Mouse (Mus musculus): Measurements from ENCODE around the gene Pde4d. TPM values are rescaled to one million over a fixed set of nuclear protein-coding genes. Genes with fewer than 3 reads are reported as not detected.

Pde4d gene
- total and polyA plus RNA-seq, 2 experiments from 2014 or later: 19.0 to 103 TPM

- ATAC-seq (ENCODE audit: low FRiP score): no peak
- Histone ChIP-seq H3K9me3 (ENCODE audit: low read length) (no peaks in the 10 kb centered on the region), H3K4me3 (ENCODE audit: low read depth, low read length) (no peak overlapping the region), H3K36me3 (ENCODE audit: insufficient read depth, low read length) (no peaks in the 10 kb centered on the region), H3K9ac (replicated peaks; ENCODE audit: low read length, poor library complexity, severe bottlenecking) (no peak overlapping the region), H3K4me2 (ENCODE audit: low read depth, low read length, poor library complexity, severe bottlenecking) (no peak overlapping the region), H3K4me1 (ENCODE audit: insufficient read depth, low read length) (no peaks in the 10 kb centered on the region), H3K27ac (ENCODE audit: low read depth, low read length) (no peak overlapping the region), H3K27me3 (ENCODE audit: insufficient read depth, low read length) (no peaks in the 10 kb centered on the region)
- no peak for DNase-seq (ENCODE audit: low spot score)
- 55% methylated on average over 5 of the region's 5 CpGs for WGBS
- no peak for TF ChIP-seq CTCF (IDR thresholded peaks at IDR 0.05)
Observed at GRCm38 (mm10) chr13:109706579-109706978, 1256.8 kb downstream of the Pde4d start.

GRCm38 (mm10) chr13:109707154-109707553 lies 1257.4 kb downstream of the Pde4d start:
- H3K4me1 ChIP-seq (ENCODE audit: insufficient read depth, low read length): no peaks in the 10 kb centered on the region
- WGBS: 82% methylated on average over 4 of the region's 4 CpGs
- H3K9ac ChIP-seq (replicated peaks; ENCODE audit: low read length, poor library complexity, severe bottlenecking): no peak overlapping the region
- H3K27ac ChIP-seq (ENCODE audit: low read depth, low read length): no peak overlapping the region
- no peak for TF ChIP-seq CTCF (IDR thresholded peaks at IDR 0.05)
- no peak overlapping the region for H3K4me3 ChIP-seq (ENCODE audit: low read depth, low read length)
- H3K36me3 ChIP-seq (ENCODE audit: insufficient read depth, low read length): no peaks in the 10 kb centered on the region
- H3K9me3 ChIP-seq (ENCODE audit: low read length): no peaks in the 10 kb centered on the region
- no peak for DNase-seq (ENCODE audit: low spot score)
- no peak for ATAC-seq (ENCODE audit: low FRiP score)
- H3K27me3 ChIP-seq (ENCODE audit: insufficient read depth, low read length): no peaks in the 10 kb centered on the region
- no peak overlapping the region for H3K4me2 ChIP-seq (ENCODE audit: low read depth, low read length, poor library complexity, severe bottlenecking)

- 81% methylated on average over 2 of the region's 2 CpGs for WGBS
- ATAC-seq (ENCODE audit: low FRiP score): no peak
Observed at GRCm38 (mm10) chr13:109708326-109708725, 1258.6 kb downstream of the Pde4d start.

GRCm38 (mm10) chr13:109714581-109714980 lies 1264.8 kb downstream of the Pde4d start:
- Histone ChIP-seq H3K4me2 (ENCODE audit: low read depth, low read length, poor library complexity, severe bottlenecking) (no peak overlapping the region), H3K4me3 (ENCODE audit: low read depth, low read length) (no peak overlapping the region), H3K36me3 (ENCODE audit: insufficient read depth, low read length) (no peaks in the 10 kb centered on the region), H3K9ac (replicated peaks; ENCODE audit: low read length, poor library complexity, severe bottlenecking) (no peak overlapping the region), H3K27ac (ENCODE audit: low read depth, low read length) (no peak overlapping the region), H3K4me1 (ENCODE audit: insufficient read depth, low read length) (no peaks in the 10 kb centered on the region), H3K27me3 (ENCODE audit: insufficient read depth, low read length) (no peaks in the 10 kb centered on the region), H3K9me3 (ENCODE audit: low read length) (no peaks in the 10 kb centered on the region)
- ATAC-seq (ENCODE audit: low FRiP score): no peak
- 93% methylated on average over 2 of the region's 2 CpGs for WGBS
- DNase-seq (ENCODE audit: low spot score): no peak
- no peak for TF ChIP-seq CTCF (IDR thresholded peaks at IDR 0.05)

More at GRCm38 (mm10) chr13:109708326-109708725, 1258.6 kb downstream of the Pde4d start:
- no peaks in the 10 kb centered on the region for H3K4me1 ChIP-seq (ENCODE audit: insufficient read depth, low read length)
- H3K4me3 ChIP-seq (ENCODE audit: low read depth, low read length): no peak overlapping the region
- no peak overlapping the region for H3K27ac ChIP-seq (ENCODE audit: low read depth, low read length)
- no peaks in the 10 kb centered on the region for H3K27me3 ChIP-seq (ENCODE audit: insufficient read depth, low read length)
- no peaks in the 10 kb centered on the region for H3K9me3 ChIP-seq (ENCODE audit: low read length)
- H3K9ac ChIP-seq (replicated peaks; ENCODE audit: low read length, poor library complexity, severe bottlenecking): no peak overlapping the region
- no peak overlapping the region for H3K4me2 ChIP-seq (ENCODE audit: low read depth, low read length, poor library complexity, severe bottlenecking)
- DNase-seq (ENCODE audit: low spot score): no peak
- TF ChIP-seq CTCF (IDR thresholded peaks at IDR 0.05): no peak
- no peaks in the 10 kb centered on the region for H3K36me3 ChIP-seq (ENCODE audit: insufficient read depth, low read length)

- no peak overlapping the region for H3K4me2 ChIP-seq (ENCODE audit: low read depth, low read length, poor library complexity, severe bottlenecking)
- DNase-seq (ENCODE audit: low spot score): no peak
- H3K9me3 ChIP-seq (ENCODE audit: low read length): no peaks in the 10 kb centered on the region
- no peaks in the 10 kb centered on the region for H3K4me1 ChIP-seq (ENCODE audit: insufficient read depth, low read length)
- no peak for ATAC-seq (ENCODE audit: low FRiP score)
- 67% methylated on average over 1 of the region's 1 CpGs for WGBS
- no peaks in the 10 kb centered on the region for H3K27me3 ChIP-seq (ENCODE audit: insufficient read depth, low read length)
- H3K4me3 ChIP-seq (ENCODE audit: low read depth, low read length): no peak overlapping the region
- no peak for TF ChIP-seq CTCF (IDR thresholded peaks at IDR 0.05)
- no peak overlapping the region for H3K9ac ChIP-seq (replicated peaks; ENCODE audit: low read length, poor library complexity, severe bottlenecking)
- H3K36me3 ChIP-seq (ENCODE audit: insufficient read depth, low read length): no peaks in the 10 kb centered on the region
- H3K27ac ChIP-seq (ENCODE audit: low read depth, low read length): no peak overlapping the region
Observed at GRCm38 (mm10) chr13:109715321-109715720, 1265.6 kb downstream of the Pde4d start.

GRCm38 (mm10) chr13:109720127-109720713 lies 1270.5 kb downstream of the Pde4d start:
- H3K4me1 ChIP-seq (ENCODE audit: insufficient read depth, low read length): no peaks in the 10 kb centered on the region
- no peak for TF ChIP-seq CTCF (IDR thresholded peaks at IDR 0.05)
- no peak overlapping the region for H3K27ac ChIP-seq (ENCODE audit: low read depth, low read length)
- no peak for ATAC-seq (ENCODE audit: low FRiP score)
- H3K4me2 ChIP-seq (ENCODE audit: low read depth, low read length, poor library complexity, severe bottlenecking): no peak overlapping the region
- H3K4me3 ChIP-seq (ENCODE audit: low read depth, low read length): no peak overlapping the region
- no peaks in the 10 kb centered on the region for H3K36me3 ChIP-seq (ENCODE audit: insufficient read depth, low read length)
- DNase-seq (ENCODE audit: low spot score): no peak
- H3K9ac ChIP-seq (replicated peaks; ENCODE audit: low read length, poor library complexity, severe bottlenecking): no peak overlapping the region
- WGBS: 74% methylated on average over 2 of the region's 2 CpGs
- no peaks in the 10 kb centered on the region for H3K9me3 ChIP-seq (ENCODE audit: low read length)
- H3K27me3 ChIP-seq (ENCODE audit: insufficient read depth, low read length): no peaks in the 10 kb centered on the region
